Mouse (Mus musculus) limb, embryonic 11.5 days (tissue): ENCODE measurements at regions not wholly inside any gene's neighbourhood (a gene's known extent, or its start where the extent isn't known, plus 50 kb on each side); places are given as distances from the start of the nearest gene placed in this dataset.
A peak's percentile ranks its signal among the peaks of the same experiment; 100 is the strongest.

Experiments
- ATAC-seq: fragments of 200-750 bp; cut with Nextera tagmentation; 2 replicates; pipeline ENCODE4 v1.8.0; 2017; ENCODE audit warnings: low read depth; ENCODE audit not compliant: insufficient number of reproducible peaks, low FRiP score, low TSS enrichment
- DNase-seq: peaks from one replicate; pipeline ENCODE4 v3.0.0-alpha.2; 2015; ENCODE audit warnings: low spot score
- H3K27ac ChIP-seq: fragments of 300-500 bp; sonication (generic); replicated peaks from 2 replicates; pipeline ENCODE4 v1.5.1; 2014; ENCODE audit warnings: low read depth, mild to moderate bottlenecking, low read length
- H3K27me3 ChIP-seq: fragments of 300-500 bp; sonication (generic); 2 replicates; pipeline ENCODE4 v1.6.1; 2014; ENCODE audit warnings: mild to moderate bottlenecking, low read length, mixed read lengths; ENCODE audit not compliant: control insufficient read depth, insufficient read depth
- H3K36me3 ChIP-seq: fragments of 300-500 bp; sonication (generic); 2 replicates; pipeline ENCODE4 v1.6.1; 2014; ENCODE audit warnings: mild to moderate bottlenecking, low read length, moderate library complexity, mixed read lengths; ENCODE audit not compliant: control insufficient read depth, insufficient read depth
- H3K4me1 ChIP-seq: fragments of 300-500 bp; sonication (generic); 2 replicates; pipeline ENCODE4 v1.6.1; 2014; ENCODE audit warnings: low read length, mixed read lengths; ENCODE audit not compliant: control insufficient read depth, insufficient read depth
- H3K4me2 ChIP-seq: fragments of 300-500 bp; sonication (generic); 2 replicates; pipeline ENCODE4 v1.6.1; 2014; ENCODE audit warnings: low read depth, mild to moderate bottlenecking, moderate library complexity; ENCODE audit not compliant: severe bottlenecking
- H3K4me3 ChIP-seq: fragments of 300-500 bp; sonication (generic); 2 replicates; pipeline ENCODE4 v1.5.1; 2014; ENCODE audit warnings: low read depth, low read length
- H3K9ac ChIP-seq: fragments of 300-500 bp; sonication (generic); 2 replicates; pipeline ENCODE4 v1.6.1; 2014; ENCODE audit warnings: mild to moderate bottlenecking, low read length
- H3K9me3 ChIP-seq: fragments of 300-500 bp; sonication (generic); 2 replicates; pipeline ENCODE4 v1.6.1; 2016; ENCODE audit warnings: low read length; ENCODE audit not compliant: control insufficient read depth
- WGBS: fragments of 180-500 bp; shearing (Covaris S2); extraction: QIAGEN DNeasy Blood & Tissue Kit; methylation state at CpG from one replicate; pipeline ENCODE4 v1.1.7; 2014; 5-methylcytosine and 5-hydroxymethylcytosine counted together

GRCm38 (mm10) chr12:52435795-52436211, 68.0 kb upstream of the Arhgap5 start:
- no peak overlapping the region for H3K9ac ChIP-seq

DNA sequence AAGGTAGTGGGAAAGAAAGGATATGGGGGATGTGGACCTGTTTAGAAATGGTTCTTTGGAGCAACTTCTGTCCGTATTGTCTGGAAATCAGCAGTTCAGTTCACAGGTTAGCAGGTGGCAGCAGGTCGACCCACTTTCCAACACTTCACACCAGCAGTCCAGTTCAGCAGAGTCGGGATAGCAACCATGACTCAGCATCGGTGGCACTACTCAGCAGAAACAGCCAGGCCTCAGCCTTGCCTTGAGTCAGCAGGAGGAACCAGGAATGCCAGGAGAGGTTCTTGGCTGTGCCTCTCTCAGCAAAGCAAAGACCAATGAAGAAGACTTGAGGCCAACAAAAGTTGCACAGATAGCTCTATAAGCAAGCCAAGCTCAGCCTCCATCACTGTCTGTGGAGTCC, 66.8 kb upstream of the Arhgap5 start:
- H3K4me2 ChIP-seq = no peak overlapping the region
- ATAC-seq = no peak
- no peaks in the 10 kb centered on the region for H3K9me3 ChIP-seq
- H3K4me1 ChIP-seq = no peaks in the 10 kb centered on the region
- no peaks in the 10 kb centered on the region for H3K36me3 ChIP-seq
- 92% methylated on average over 4 of the region's 4 CpGs for WGBS
- H3K27me3 ChIP-seq = no peaks in the 10 kb centered on the region
- no peak overlapping the region for H3K27ac ChIP-seq
- H3K9ac ChIP-seq = no peak overlapping the region
- no peak for DNase-seq
- no peak overlapping the region for H3K4me3 ChIP-seq

More at GRCm38 (mm10) chr12:52435795-52436211, 68.0 kb upstream of the Arhgap5 start:
- 85% methylated on average over 16 of the region's 16 CpGs for WGBS
- Histone ChIP-seq H3K4me1 (no peaks in the 10 kb centered on the region), H3K9me3 (no peaks in the 10 kb centered on the region), H3K27me3 (no peaks in the 10 kb centered on the region), H3K36me3 (no peaks in the 10 kb centered on the region), H3K27ac (no peak overlapping the region), H3K4me2 (no peak overlapping the region), H3K4me3 (no peak overlapping the region)
- DNase-seq = no peak
- no peak for ATAC-seq

- no peak for ATAC-seq
- 85% methylated on average over 1 of the region's 1 CpGs for WGBS
- Histone ChIP-seq H3K4me1 (no peaks in the 10 kb centered on the region), H3K27ac (no peak overlapping the region), H3K36me3 (no peaks in the 10 kb centered on the region), H3K9ac (no peak overlapping the region), H3K9me3 (no peaks in the 10 kb centered on the region), H3K4me2 (no peak overlapping the region), H3K27me3 (no peaks in the 10 kb centered on the region), H3K4me3 (no peak overlapping the region)
- no peak for DNase-seq
Measured at GRCm38 (mm10) chr12:52439241-52439640, 64.5 kb upstream of the Arhgap5 start.

DNA sequence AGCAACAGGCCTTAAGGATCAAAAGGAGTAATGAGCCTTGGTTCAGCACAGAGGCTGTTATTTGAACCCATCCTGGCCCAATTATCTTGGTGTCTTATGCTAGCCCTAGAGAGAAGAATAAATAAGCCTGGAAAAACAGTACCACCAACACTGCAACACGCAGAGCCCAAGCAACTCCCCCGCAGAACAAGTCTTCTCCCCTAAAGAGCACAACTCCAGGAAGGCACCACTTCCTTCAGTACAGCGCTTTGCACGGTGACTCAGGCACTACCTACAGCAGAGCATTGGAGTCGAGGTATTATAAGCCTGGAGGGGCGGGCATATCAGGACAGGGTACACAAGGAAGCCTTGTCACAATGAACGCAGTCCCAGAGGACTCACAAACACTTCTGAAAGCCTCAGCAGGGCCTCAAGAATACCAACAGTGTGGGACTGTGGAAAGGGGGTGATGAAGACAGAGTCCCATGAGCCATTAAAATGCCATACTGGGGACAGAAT, 62.9 kb upstream of the Arhgap5 start:
- Histone ChIP-seq H3K4me1 (no peaks in the 10 kb centered on the region), H3K4me3 (no peak overlapping the region), H3K4me2 (no peak overlapping the region), H3K9ac (no peak overlapping the region), H3K36me3 (no peaks in the 10 kb centered on the region), H3K9me3 (no peaks in the 10 kb centered on the region), H3K27ac (no peak overlapping the region), H3K27me3 (no peaks in the 10 kb centered on the region)
- ATAC-seq = 0 out of 2 replicates have a peak, but pooled peaks have one; percentile 44
- 81% methylated on average over 7 of the region's 7 CpGs for WGBS
- DNase-seq = no peak

- DNase-seq = no peak
- Histone ChIP-seq H3K4me2 (no peak overlapping the region), H3K27ac (no peak overlapping the region), H3K27me3 (no peaks in the 10 kb centered on the region), H3K4me3 (no peak overlapping the region), H3K36me3 (no peaks in the 10 kb centered on the region), H3K9me3 (no peaks in the 10 kb centered on the region), H3K9ac (no peak overlapping the region), H3K4me1 (no peaks in the 10 kb centered on the region)
- ATAC-seq = no peak
- 95% methylated on average over 5 of the region's 5 CpGs for WGBS
Measured at GRCm38 (mm10) chr12:52442337-52442736, 61.4 kb upstream of the Arhgap5 start.

DNA sequence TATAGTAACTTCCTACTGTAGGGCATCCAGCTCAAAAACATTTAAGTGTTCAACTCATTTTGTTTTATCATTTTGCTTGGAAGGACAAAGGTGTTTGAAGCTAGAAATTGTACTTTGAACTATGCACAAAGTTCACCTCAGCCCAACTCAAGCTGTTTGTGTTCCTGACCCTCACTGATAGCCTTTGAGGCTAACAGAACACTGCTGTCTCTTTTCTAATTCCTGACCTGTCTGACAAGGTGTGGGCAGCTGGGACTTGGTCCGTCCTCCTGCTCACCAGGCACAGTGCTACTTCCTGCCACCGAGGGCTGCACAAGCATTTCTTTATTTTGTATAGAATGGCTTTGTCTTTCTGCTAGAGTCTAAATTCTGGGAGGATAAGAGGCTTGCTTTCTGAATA, 58.0 kb upstream of the Arhgap5 start:
- no peak for ATAC-seq
- H3K4me2 ChIP-seq = no peak overlapping the region
- no peak for DNase-seq
- H3K27me3 ChIP-seq = no peaks in the 10 kb centered on the region
- H3K27ac ChIP-seq = no peak overlapping the region
- no peak overlapping the region for H3K9ac ChIP-seq
- H3K36me3 ChIP-seq = no peaks in the 10 kb centered on the region
- 58% methylated on average over 2 of the region's 2 CpGs for WGBS
- H3K4me1 ChIP-seq = no peaks in the 10 kb centered on the region
- no peak overlapping the region for H3K4me3 ChIP-seq
- no peaks in the 10 kb centered on the region for H3K9me3 ChIP-seq

DNA sequence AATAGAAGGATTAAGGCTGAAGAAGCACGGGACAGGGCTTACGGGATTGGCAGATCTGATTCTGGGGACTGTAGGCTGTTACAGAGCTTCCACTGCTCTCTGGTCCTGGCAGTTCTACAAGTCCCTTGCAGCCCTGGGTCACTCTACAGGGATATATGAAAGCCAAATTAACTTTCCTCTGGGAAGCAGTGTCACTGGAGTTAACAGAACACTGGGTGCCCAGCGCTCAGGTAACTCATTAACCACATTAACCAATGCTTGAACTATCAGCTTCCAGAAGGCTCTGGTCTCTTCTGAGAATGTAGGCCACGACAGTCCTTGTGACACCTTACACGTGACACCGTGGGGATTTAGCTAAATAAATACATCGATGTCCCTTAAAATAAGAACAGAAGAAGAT, 57.3 kb upstream of the Arhgap5 start:
- Histone ChIP-seq H3K27ac (no peak overlapping the region), H3K36me3 (no peaks in the 10 kb centered on the region), H3K9me3 (no peaks in the 10 kb centered on the region), H3K4me2 (no peak overlapping the region), H3K4me1 (no peaks in the 10 kb centered on the region), H3K27me3 (no peaks in the 10 kb centered on the region), H3K4me3 (no peak overlapping the region), H3K9ac (no peak overlapping the region)
- no peak for DNase-seq
- ATAC-seq = no peak
- 91% methylated on average over 7 of the region's 7 CpGs for WGBS

DNA sequence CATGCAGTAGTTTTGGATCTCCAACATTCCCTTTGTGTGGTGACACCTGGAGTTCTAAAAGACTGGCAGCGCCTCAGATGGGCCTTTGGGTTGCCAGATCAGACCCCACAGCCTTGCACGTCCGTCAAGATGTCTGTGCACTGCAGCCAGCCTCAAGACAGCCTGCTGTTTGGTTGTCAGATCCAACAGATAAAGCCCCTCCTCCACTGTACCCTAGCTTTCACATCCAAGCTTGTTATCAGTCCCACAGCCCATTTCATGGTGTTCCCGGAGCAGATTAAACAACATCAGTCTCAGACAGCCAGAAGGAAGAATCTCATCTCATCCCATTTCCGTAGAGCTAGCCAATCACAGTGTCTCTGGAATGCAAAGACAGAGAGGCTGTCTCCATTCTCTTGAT, 56.3 kb upstream of the Arhgap5 start:
- 83% methylated on average over 5 of the region's 5 CpGs for WGBS
- Histone ChIP-seq H3K9me3 (no peaks in the 10 kb centered on the region), H3K36me3 (no peaks in the 10 kb centered on the region), H3K27me3 (no peaks in the 10 kb centered on the region), H3K4me2 (no peak overlapping the region), H3K9ac (no peak overlapping the region), H3K4me3 (no peak overlapping the region), H3K27ac (no peak overlapping the region), H3K4me1 (no peaks in the 10 kb centered on the region)
- ATAC-seq (no peak), DNase-seq (no peak)

- no peak for DNase-seq
- no peak for ATAC-seq
- H3K4me1 ChIP-seq = no peaks in the 10 kb centered on the region
- WGBS = 45% methylated on average over 1 of the region's 1 CpGs
- H3K4me2 ChIP-seq = no peak overlapping the region
- H3K36me3 ChIP-seq = no peaks in the 10 kb centered on the region
- H3K9me3 ChIP-seq = no peaks in the 10 kb centered on the region
- H3K9ac ChIP-seq = no peak overlapping the region
- H3K27me3 ChIP-seq = no peaks in the 10 kb centered on the region
- no peak overlapping the region for H3K4me3 ChIP-seq
- H3K27ac ChIP-seq = no peak overlapping the region
Measured at GRCm38 (mm10) chr12:52448218-52448617, 55.6 kb upstream of the Arhgap5 start.
